In the genomic region with DNA sequence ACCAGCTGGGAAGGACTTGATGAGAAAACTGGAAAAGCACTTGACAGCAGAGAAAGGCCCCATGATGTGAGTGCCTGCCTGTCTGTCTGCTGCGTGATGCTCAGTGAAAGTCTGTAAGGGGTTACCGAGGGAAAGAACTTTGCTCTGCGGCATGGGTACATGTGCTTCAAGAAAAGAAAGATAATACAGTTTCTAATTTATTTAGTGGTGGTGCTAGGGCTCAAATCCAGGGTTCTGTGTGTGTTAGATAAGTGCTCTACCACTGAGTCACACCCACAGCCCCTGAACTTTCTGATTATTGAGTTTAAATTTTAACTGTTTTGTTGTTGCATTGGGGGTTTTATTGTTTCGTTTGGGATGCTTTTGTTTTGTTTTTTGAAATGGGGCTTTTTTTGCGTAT, we compare ENCODE assay signal across 2 mouse cellular contexts.
A peak's percentile ranks its signal among the peaks of the same experiment; 100 is the strongest.
TF ChIP-seq lines count a peak whose summit lies in the region.

No protein-coding gene starts in this region.

TF ChIP-seq in CH12.LX, 34 proteins besides CTCF, POLR2A, EP300 and RAD21:
- TF ChIP-seq MAX (IDR thresholded peaks at IDR 0.05; ENCODE audit: low read length), result no peak
- 0 out of 2 replicates have a peak, but pooled peaks have one; percentile 25 for TF ChIP-seq SIN3A (IDR thresholded peaks at IDR 0.05; ENCODE audit: low read length)
- TF ChIP-seq ZNF384 (IDR thresholded peaks at IDR 0.05; ENCODE audit: low read depth, low read length), result no peak

TF ChIP-seq in MEL, 35 proteins besides CTCF, POLR2A, EP300 and RAD21:
- TF ChIP-seq BHLHE40 (IDR thresholded peaks at IDR 0.05; ENCODE audit: borderline replicate concordance, low read depth, low read length), result peak; percentile 89
- peak; percentile 99 for TF ChIP-seq MXI1 (IDR thresholded peaks at IDR 0.05; ENCODE audit: low read depth, low read length)
- TF ChIP-seq ETS1 (IDR thresholded peaks at IDR 0.05; ENCODE audit: low read depth, low read length), result peak; percentile 98
- TF ChIP-seq MAX (IDR thresholded peaks at IDR 0.05; ENCODE audit: low read length), result peak; percentile 97
- peak; percentile 58; the same call in 1 of the 2 replicates for TF ChIP-seq KAT2A (conservative IDR thresholded peaks at IDR 0.05; ENCODE audit: low read depth, low read length)
- TF ChIP-seq MEF2A (IDR thresholded peaks at IDR 0.05; ENCODE audit: extremely low read depth, insufficient replicate concordance, low read depth, low read length, poor library complexity, severe bottlenecking), result 0 out of 2 replicates have a peak, but pooled peaks have one; percentile 62
- TF ChIP-seq ZMIZ1 (IDR thresholded peaks at IDR 0.05; ENCODE audit: low read depth, low read length), result peak; percentile 77; the same call in 1 of the 2 replicates
- TF ChIP-seq RCOR1 (IDR thresholded peaks at IDR 0.05; ENCODE audit: low read depth, low read length), result peak; percentile 98
- 0 out of 2 replicates have a peak, but pooled peaks have one; percentile 31 for TF ChIP-seq SMC3 (IDR thresholded peaks at IDR 0.05; ENCODE audit: low read depth, low read length)
- TF ChIP-seq ZNF384 (IDR thresholded peaks at IDR 0.05; ENCODE audit: low read depth, low read length), result peak; percentile 52; the same call in 1 of the 2 replicates
- peak; percentile 99 for TF ChIP-seq TCF12 (IDR thresholded peaks at IDR 0.05; ENCODE audit: low read depth, low read length)
- TF ChIP-seq MAZ (IDR thresholded peaks at IDR 0.05; ENCODE audit: low read depth, low read length), result peak; percentile 89; the same call in 1 of the 2 replicates
- peak; percentile 35; the same call in 1 of the 2 replicates for TF ChIP-seq ELF1 (IDR thresholded peaks at IDR 0.05; ENCODE audit: low read depth, low read length)
- TF ChIP-seq TAL1 (IDR thresholded peaks at IDR 0.05; ENCODE audit: low read length), result peak; percentile 97
- no peak for TF ChIP-seq ZC3H11A (IDR thresholded peaks at IDR 0.05; ENCODE audit: low read depth, low read length)
- no peak for TF ChIP-seq NELFE (IDR thresholded peaks at IDR 0.05; ENCODE audit: low read depth, low read length)
- peak; percentile 100 for TF ChIP-seq SIN3A (IDR thresholded peaks at IDR 0.05; ENCODE audit: low read length)
- no peak for TF ChIP-seq POLR2AphosphoS5 (IDR thresholded peaks at IDR 0.05; ENCODE audit: borderline replicate concordance, low read depth, low read length)
- TF ChIP-seq MYC (IDR thresholded peaks at IDR 0.05; ENCODE audit: low read depth, low read length), result peak; percentile 100
- peak; percentile 80; the same call in 1 of the 2 replicates for TF ChIP-seq MAFK (IDR thresholded peaks at IDR 0.05; ENCODE audit: borderline replicate concordance, low read depth, low read length)
- TF ChIP-seq GATA1 (IDR thresholded peaks at IDR 0.05; ENCODE audit: low read depth, low read length), result peak; percentile 99
- no peak for TF ChIP-seq UBTF (IDR thresholded peaks at IDR 0.05; ENCODE audit: borderline replicate concordance, insufficient read depth, low read depth, low read length)
- no peak for TF ChIP-seq GABPA (IDR thresholded peaks at IDR 0.05; ENCODE audit: low read depth, low read length)
- TF ChIP-seq HCFC1 (IDR thresholded peaks at IDR 0.05; ENCODE audit: low read depth, low read length), result peak; percentile 76
- TF ChIP-seq CHD2 (IDR thresholded peaks at IDR 0.05; ENCODE audit: low read length), result peak; percentile 54; the same call in 1 of the 2 replicates
- no peak for TF ChIP-seq NRF1 (IDR thresholded peaks at IDR 0.05; ENCODE audit: insufficient read depth, low read depth, low read length, poor library complexity, severe bottlenecking)
- no peak for TF ChIP-seq E2F4 (IDR thresholded peaks at IDR 0.05; ENCODE audit: borderline replicate concordance, low read depth, low read length)
- peak; percentile 85 for TF ChIP-seq JUND (IDR thresholded peaks at IDR 0.05; ENCODE audit: low read depth, low read length)
- TF ChIP-seq POLR2AphosphoS2 (IDR thresholded peaks at IDR 0.05; ENCODE audit: low read length), result 0 out of 2 replicates have a peak, but pooled peaks have one; percentile 37
- TF ChIP-seq CHD1 (IDR thresholded peaks at IDR 0.05; ENCODE audit: low read depth, low read length), result peak; percentile 78; the same call in 1 of the 2 replicates
- peak; percentile 82 for TF ChIP-seq MYB (IDR thresholded peaks at IDR 0.05; ENCODE audit: low read depth, low read length)
- TF ChIP-seq USF1 (IDR thresholded peaks at IDR 0.05; ENCODE audit: low read depth, low read length), result 0 out of 2 replicates have a peak, but pooled peaks have one; percentile 43
- TF ChIP-seq USF2 (IDR thresholded peaks at IDR 0.05; ENCODE audit: borderline replicate concordance in 1 of 2, insufficient read depth in 1 of 2, low read depth in 1 of 2, low read length in 2 of 2), result no peak
- no peak for TF ChIP-seq TBP (IDR thresholded peaks at IDR 0.05; ENCODE audit: low read depth, low read length)
- peak; percentile 52; the same call in 1 of the 2 replicates for TF ChIP-seq ZKSCAN1 (IDR thresholded peaks at IDR 0.05; ENCODE audit: low read depth, low read length)
TF ChIP-seq in MEL: peak in this region for 26.
